Mouse (Mus musculus): ENCODE measurements at regions not wholly inside any gene's neighbourhood (a gene's known extent, or its start where the extent isn't known, plus 50 kb on each side); places are given as distances from the start of the nearest gene placed in this dataset.
A peak's percentile ranks its signal among the peaks of the same experiment; 100 is the strongest.

DNA sequence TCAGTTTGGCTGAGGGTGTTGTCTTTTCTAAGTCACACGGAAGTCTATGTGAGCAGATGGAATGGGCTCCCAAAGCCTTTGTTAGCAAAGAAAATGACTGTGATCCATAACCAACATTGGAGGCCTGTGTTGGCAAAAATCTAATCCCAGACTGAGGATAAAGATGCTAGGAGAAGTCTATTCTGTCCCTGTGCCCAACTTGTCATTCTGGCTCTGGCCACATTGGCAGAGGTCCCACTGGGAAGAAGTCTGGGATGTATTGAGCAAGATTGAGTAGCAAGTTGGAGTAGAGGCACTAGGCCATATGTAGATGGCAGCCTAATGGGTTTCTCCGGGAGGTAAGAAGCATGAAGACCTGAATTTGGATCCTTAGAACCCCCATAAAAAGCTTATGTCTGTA is 54.1 kb downstream of the Nog start:
- no peak for DNase-seq (ENCODE audit: low read depth, low spot score)

DNA sequence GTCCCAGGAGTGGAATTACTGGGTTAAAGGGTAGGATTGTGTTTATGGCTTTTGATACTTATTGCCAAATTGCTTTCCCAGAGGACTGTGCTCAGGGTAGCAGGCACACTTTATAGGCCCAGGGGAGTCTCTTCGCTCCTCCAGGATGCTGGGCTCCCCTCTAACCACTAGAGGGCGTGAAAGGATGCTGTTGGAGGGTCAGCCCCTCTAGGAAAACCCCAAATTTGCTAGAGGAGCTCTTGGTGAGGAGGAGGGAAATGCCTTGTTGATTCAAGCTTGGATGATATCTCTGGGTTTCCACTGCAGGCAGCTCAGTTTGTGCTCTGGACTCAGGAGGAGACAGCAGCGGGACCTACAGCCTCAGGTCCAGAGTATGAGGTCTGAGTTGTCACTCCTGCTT is 58.8 kb downstream of the Nog start:
- peak; percentile 65 for DNase-seq (ENCODE audit: low read depth, low spot score)

DNA sequence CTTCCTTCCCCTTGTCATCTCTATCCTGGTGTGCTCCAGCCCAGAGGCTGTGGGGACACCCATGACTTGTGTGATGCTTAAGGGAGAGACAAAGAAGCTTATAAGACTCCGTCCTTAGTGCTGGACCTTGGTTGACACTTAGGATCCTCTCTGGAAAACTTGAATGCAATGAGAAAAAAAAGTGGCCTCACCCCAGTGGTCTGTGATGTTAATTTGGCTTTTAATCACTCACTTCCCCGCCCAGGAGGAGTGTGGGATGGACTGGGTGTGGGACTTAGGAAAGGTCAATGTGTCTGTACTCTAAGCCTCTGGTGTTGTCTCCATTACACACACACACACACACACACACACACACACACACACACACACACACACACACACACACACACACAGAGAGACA is 60.0 kb downstream of the Nog start:
- no peak for DNase-seq (ENCODE audit: low read depth, low spot score)

- DNase-seq (ENCODE audit: low read depth, low spot score) = no peak
Measured at GRCm38 (mm10) chr11:89239891-89240290, 62.2 kb downstream of the Nog start.

- DNase-seq (ENCODE audit: low read depth, low spot score) = no peak
Measured at GRCm38 (mm10) chr11:89236904-89237303, 65.2 kb downstream of the Nog start.

DNA sequence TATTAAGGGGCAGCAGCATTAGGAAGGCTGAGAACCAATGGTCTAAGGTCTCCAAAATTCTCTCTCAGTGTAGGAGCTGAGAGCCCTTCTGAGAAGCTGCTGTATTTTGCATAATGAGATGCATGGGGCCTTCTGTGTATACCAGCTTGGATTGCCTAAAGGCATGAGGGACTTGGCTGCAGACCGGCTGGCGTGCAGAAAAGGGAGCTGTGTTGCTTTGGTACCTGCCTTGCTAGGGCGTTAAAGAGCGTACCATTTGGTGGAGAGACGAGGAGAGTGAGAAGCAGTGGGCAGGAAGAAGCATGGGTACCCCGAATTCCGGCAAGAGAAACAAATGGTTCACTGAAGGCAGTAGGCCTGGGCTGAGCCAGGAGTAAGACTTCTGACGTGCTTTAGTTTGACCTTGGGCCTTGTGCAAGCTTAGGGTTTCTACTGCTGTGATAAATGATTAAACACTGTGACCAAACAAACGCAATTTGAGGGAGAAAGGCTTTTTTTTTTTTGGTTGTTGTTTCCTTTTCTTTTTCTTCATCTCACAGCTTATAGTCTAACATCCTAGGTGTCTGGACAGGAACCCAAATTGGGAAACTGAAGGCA is 69.2 kb downstream of the Nog start:
- DNase-seq (ENCODE audit: low read depth, low spot score) = no peak

GRCm38 (mm10) chr11:89229726-89230125 is 72.4 kb downstream of the Nog start:
- no peak for DNase-seq (ENCODE audit: low read depth, low spot score)

GRCm38 (mm10) chr11:89213204-89213603 is 88.9 kb downstream of the Nog start:
- DNase-seq (ENCODE audit: low read depth, low spot score) = no peak

DNA sequence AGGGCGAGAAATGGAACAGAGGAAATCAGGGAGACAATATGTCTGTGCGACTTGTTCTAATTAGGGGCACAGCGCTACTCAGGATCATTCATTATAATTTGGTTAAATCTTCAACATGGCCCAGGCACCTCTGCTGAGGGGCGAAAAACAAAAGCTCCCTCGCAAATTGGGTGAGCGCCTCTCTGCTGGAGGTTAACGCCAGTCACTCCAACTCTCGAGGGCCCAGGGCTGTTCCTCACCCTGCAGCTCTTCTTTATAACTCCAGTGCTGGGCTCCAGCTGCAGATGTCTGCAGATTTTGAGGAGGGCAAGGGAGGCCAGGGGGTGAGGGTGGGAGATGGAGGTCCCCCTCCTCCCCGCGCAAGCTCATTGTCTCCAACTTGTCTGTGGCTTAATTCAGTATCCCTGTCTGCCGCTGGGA is 92.6 kb downstream of the Nog start:
- DNase-seq (ENCODE audit: low read depth, low spot score) = peak; percentile 17

- no peak for DNase-seq (ENCODE audit: low read depth, low spot score)
Measured at GRCm38 (mm10) chr11:89209072-89209471, 93.1 kb downstream of the Nog start.

DNA sequence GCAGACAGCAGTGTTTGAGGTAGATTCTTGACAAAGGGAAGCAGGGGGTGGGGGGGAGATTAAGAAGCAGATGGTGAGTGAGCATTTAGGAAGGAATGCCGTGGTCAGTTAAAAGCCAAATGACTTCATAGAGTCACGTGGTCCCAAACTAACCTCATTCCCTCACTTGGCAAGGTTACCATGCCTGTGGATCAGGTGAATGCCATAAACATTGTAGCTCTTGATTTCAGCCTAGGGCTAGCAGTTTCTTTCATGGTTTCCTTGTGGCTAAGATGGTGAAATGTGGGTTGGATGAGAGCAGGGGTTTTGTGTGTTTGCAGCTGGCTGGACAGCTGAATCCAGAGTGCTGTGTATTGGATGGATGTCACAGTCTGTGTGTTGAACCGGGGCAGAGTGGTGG is 95.3 kb downstream of the Nog start:
- no peak for DNase-seq (ENCODE audit: low read depth, low spot score)

DNA sequence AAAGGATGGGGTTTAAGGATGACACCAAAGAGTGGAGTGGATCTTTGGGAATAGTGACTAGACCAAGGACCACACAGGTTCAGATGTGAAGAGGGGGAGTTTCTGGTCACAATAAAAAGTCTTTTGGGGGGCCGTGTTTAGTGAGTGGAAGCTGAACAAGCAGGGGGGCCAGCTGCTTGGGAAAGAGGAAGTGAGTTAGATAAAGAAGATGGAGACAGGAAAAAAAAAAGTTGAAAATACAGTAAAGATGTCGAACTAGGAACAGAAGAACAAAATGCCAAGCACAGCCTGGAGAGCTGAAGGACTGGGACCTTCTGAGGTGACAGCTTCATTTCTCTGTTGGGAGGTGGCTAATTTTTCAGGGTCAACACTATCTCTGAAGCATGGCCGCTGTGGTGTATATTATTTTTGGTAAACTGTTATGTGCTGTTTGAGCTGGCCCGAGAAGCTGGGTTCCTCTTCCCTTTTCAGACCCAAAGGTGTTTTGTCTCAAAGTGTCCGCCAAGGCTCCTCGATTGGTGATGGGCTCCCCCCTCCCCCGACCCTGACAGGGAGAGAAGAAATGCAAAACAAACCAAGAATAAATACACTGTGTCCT is 97.1 kb downstream of the Nog start:
- no peak for DNase-seq (ENCODE audit: low read depth, low spot score)

- DNase-seq (ENCODE audit: low read depth, low spot score) = no peak
Measured at GRCm38 (mm10) chr11:89200458-89200857, 101.7 kb downstream of the Nog start.

- no peak for DNase-seq (ENCODE audit: low read depth, low spot score)
Measured at GRCm38 (mm10) chr11:89192815-89193214, 109.3 kb downstream of the Nog start.

DNA sequence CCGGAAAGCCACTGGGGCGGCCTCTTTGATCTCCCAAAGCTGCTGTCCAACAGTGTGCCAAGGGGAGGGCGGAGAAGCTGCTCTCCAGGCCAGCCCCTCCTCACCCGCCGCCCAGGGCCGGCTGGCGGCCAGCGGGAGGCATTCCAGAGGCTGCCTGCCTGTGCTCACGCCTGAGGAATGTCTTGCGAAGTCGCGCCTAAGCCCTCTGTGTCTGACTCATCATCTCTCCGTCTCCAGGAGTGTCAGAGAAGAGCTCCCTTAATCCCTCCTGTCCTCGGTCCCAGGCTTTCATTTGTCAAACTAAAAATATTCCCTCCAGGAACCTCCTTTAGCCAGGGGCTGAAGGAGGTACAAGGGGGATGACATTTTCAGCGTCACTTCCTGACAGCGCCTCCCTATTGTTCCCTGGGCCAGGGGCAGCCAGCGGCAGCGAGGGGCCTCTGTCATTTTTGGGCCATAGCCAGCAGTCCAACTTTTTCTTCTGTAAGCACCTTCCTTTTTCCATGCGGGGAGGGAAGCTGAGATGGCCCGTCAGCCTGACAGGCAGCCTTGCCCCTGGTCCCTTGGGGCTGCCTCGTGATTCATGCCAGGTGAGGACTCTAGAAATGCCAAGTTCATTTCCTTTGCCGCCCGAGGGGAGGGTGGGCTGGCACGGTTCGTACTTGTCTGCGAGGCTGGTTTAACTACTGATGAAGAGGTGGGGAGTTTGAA is 113.4 kb downstream of the Gm525 start:
- peak; percentile 88 for DNase-seq (ENCODE audit: low read depth, low spot score)

DNA sequence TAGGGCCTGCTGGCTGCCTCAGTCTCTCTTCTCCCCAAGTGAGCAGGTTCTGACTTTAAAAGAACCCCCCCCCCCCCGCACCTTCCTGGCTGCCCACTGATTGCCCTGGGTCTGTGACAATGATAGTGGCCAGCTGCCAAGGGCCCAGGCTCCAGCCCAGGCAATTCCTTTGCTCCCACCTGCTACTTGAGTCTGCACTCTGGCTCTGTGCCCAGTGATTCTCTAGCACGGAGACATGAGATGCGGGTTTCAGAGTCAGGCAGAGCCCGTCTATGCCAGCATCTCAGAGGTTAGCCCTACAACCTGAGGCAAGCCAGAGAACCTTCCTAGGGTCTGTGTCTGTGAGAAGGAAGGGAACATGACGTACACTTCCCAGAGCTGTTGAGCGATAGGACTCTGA is 112.2 kb downstream of the Gm525 start:
- no peak for DNase-seq (ENCODE audit: low read depth, low spot score)

- DNase-seq (ENCODE audit: low read depth, low spot score) = no peak
Measured at GRCm38 (mm10) chr11:89181471-89181870, 107.8 kb downstream of the Gm525 start.

GRCm38 (mm10) chr11:89178436-89178835 is 104.8 kb downstream of the Gm525 start:
- no peak for DNase-seq (ENCODE audit: low read depth, low spot score)

DNA sequence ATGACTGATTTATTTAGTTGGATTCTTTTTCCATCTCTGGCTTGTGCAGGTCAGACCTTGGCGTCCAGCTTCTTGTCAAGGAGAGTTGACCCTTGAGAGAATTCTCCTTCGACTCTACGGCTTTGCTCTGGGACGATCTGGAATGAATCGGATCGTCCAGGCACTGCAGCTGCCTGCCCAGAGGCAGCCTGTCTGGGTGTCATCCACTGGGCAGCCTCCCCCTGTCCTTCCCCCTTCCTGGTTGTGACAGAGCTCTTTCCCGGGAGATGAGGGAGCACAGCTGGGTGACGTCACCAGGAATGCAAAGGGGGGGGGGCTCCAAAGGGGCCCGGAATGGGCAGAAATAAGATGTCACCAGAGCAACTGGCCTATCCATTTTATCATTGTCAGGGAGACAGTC is 101.9 kb downstream of the Gm525 start:
- DNase-seq (ENCODE audit: low read depth, low spot score) = peak; percentile 68

- no peak for DNase-seq (ENCODE audit: low read depth, low spot score)
Measured at GRCm38 (mm10) chr11:89174967-89175366, 101.3 kb downstream of the Gm525 start.

- peak; percentile 90 for DNase-seq (ENCODE audit: low read depth, low spot score)
Measured at GRCm38 (mm10) chr11:89165278-89165677, 91.6 kb downstream of the Gm525 start.

DNA sequence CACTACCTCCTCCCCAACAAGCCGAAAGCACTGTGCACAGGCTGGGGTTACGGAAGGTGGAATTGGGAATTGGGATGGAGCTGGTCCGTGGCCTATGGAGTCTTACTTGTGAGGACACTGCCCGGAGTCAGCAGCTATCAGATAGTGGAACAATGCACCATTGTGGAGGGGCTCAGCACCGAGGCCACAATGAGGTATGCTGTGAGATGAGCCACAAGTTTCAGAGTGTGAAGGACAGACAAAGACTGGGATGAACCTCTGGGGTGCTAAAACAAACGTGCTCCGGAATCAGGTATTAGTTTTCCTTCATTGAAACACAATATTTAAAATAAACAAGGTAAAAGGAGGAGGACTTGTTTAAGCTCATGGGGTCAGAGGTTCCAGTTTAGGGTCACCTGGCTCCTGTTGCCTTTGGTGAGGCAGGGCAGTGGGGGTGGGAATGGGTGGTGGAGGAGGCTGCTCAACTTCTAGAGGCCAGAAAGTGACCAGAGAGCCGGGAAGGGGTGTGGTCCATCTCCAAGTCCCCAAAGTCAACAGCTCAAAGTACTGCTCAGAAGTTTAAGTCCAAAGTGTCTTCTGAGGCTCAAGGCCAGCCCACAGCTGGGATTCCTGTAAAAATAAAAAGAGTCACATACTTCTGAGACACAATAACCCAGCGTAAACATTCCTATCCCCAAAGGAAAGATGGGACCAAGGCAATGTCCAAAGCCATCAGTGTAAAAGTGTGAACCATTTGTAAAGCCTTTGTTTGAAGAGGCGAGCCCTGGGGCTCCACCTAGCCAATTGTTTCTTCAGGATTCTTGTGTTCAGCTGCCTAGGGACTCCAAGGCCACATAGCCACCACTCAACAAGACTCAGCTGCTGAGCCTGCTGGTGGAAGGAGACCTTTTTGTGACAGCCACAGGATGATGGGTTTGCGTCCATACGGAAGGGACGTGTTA is 80.1 kb downstream of the Gm525 start:
- no peak for DNase-seq (ENCODE audit: low read depth, low spot score)
